Mouse (Mus musculus): ENCODE data around the gene Schip1.

DNA sequence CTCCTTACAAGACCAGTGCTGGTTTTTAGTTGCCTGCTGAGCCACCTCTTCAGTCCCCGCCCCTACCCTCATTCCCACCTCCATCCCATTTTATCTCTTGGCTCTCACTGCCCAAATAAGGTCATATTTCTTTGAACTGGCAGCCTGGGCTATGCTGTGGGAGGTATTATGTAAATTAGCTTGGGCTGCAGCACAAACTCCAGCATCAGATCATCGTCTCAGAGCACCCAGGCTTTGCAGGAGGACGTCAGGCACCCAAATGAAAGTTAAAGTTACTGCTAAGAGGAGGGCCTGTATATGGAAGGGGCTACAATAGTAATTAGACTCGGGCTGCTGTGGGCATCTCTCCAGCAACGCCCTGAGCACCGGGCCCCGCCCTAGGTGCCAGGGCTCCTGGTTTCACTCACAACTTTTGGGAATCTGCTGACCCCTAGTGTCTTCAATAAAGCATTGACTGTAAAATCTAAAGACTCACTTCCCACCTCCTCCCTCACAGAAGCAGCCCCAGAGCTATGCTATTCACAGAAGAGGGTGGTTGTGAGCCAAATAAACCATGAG lies 478.4 kb downstream of the Schip1 start:
- TF ChIP-seq GATA1 (IDR thresholded peaks at IDR 0.05; ENCODE audit: low read length) (no peak), TAL1 (IDR thresholded peaks at IDR 0.05; ENCODE audit: low read length) (no peak)
